10 mouse cellular contexts compared by ENCODE assay signal in the genomic region with DNA sequence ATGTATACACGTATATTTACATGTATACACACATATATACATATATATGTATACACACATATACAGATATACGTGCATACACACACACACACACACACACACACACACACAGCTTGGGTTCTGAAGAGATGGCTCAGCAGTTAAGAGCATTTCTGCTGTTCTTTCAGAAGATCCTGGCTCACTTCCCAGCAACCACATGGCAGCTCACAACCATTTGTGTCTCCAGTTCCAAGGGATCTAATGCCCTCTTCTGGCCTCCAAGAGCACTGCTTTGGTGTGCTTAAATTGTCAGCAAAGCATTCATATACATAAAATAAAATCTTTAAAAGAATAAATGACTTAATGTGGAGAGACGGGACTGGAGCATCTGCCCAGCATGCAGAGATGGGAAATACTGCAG. TPM values are rescaled to one million over a fixed set of nuclear protein-coding genes. Genes with fewer than 3 reads are reported as not detected.
DNase-seq lines count a peak whose midpoint lies in the region; ATAC-seq and TF ChIP-seq lines count a peak whose summit lies in the region.
"Had no signal": no experiment of that assay in that cellular context is flagged by ENCODE, and none has a peak within 500 bp of the region (broad histone marks: within the 10 kb centered on the region; RNA-seq: fewer than 3 reads in every experiment).

No protein-coding gene starts in this region.

- no peak overlapping the region for H3K4me3 ChIP-seq in hindbrain, postnatal 0 days (ENCODE audit: low read length)
- no peak overlapping the region for H3K4me3 ChIP-seq in hindbrain, embryonic 11.5 days (ENCODE audit: low read depth, low read length)
- no peak overlapping the region for H3K4me3 ChIP-seq in intestine, postnatal 0 days (ENCODE audit: low read depth, low read length)
- H3K4me3 ChIP-seq in lung, adult 2 months (replicated peaks; ENCODE audit: extremely low read depth, low read depth, low read length): no peak overlapping the region
- H3K4me3 ChIP-seq in midbrain, embryonic 16.5 days (ENCODE audit: low read depth, low read length): no peak overlapping the region
- H3K4me3 ChIP-seq: embryonic facial prominence, embryonic 12.5 days; limb, embryonic 15.5 days had no signal

- no peaks in the 10 kb centered on the region for H3K27me3 ChIP-seq in hindbrain, postnatal 0 days (ENCODE audit: insufficient read depth, low read length)
- H3K27me3 ChIP-seq in hindbrain, embryonic 11.5 days (ENCODE audit: control insufficient read depth, insufficient read depth, low read length): no peaks in the 10 kb centered on the region
- no peaks in the 10 kb centered on the region for H3K27me3 ChIP-seq in intestine, postnatal 0 days (replicated peaks; ENCODE audit: control insufficient read depth, insufficient read depth, low read length)
- H3K27me3 ChIP-seq in splenic B cell, adult 2 months (ENCODE audit: control insufficient read depth, insufficient read depth, low read length, poor library complexity, severe bottlenecking): no peaks in the 10 kb centered on the region
- H3K27me3 ChIP-seq in midbrain, embryonic 16.5 days (ENCODE audit: control insufficient read depth, insufficient read depth, low read depth, low read length): no peaks in the 10 kb centered on the region
- H3K27me3 ChIP-seq: embryonic facial prominence, embryonic 12.5 days; limb, embryonic 15.5 days had no signal

- 68% methylated on average over 3 of the region's 3 CpGs for WGBS in hindbrain, postnatal 0 days
- WGBS in hindbrain, embryonic 11.5 days: 78% methylated on average over 3 of the region's 3 CpGs
- WGBS in intestine, postnatal 0 days: 65% methylated on average over 3 of the region's 3 CpGs
- WGBS in lung, adult 2 months: 62% methylated on average over 3 of the region's 3 CpGs
- 82% methylated on average over 3 of the region's 3 CpGs for WGBS in midbrain, embryonic 16.5 days

- no peak overlapping the region for H3K9ac ChIP-seq in hindbrain, postnatal 0 days (replicated peaks; ENCODE audit: low read length)
- H3K9ac ChIP-seq in hindbrain, embryonic 11.5 days (ENCODE audit: low read depth, low read length): no peak overlapping the region
- H3K9ac ChIP-seq in intestine, postnatal 0 days (ENCODE audit: low read depth, low read length): no peak overlapping the region
- H3K9ac ChIP-seq in midbrain, embryonic 16.5 days (ENCODE audit: low read depth, low read length): no peak overlapping the region
- H3K9ac ChIP-seq: embryonic facial prominence, embryonic 12.5 days; limb, embryonic 15.5 days had no signal

- peak; percentile 58; the same call in 1 of the 2 replicates for ATAC-seq in hindbrain, postnatal 0 days
- ATAC-seq in hindbrain, embryonic 11.5 days (ENCODE audit: low FRiP score): no peak
- ATAC-seq in intestine, postnatal 0 days: no peak
- ATAC-seq in midbrain, embryonic 16.5 days: no peak

- no peak overlapping the region for H3K4me2 ChIP-seq in hindbrain, postnatal 0 days (ENCODE audit: low read depth, low read length)
- H3K4me2 ChIP-seq in hindbrain, embryonic 11.5 days (replicated peaks; ENCODE audit: low read depth, low read length): no peak overlapping the region
- H3K4me2 ChIP-seq in intestine, postnatal 0 days (replicated peaks; ENCODE audit: low read depth): no peak overlapping the region
- no peak overlapping the region for H3K4me2 ChIP-seq in midbrain, embryonic 16.5 days (ENCODE audit: low read length)
- H3K4me2 ChIP-seq: embryonic facial prominence, embryonic 12.5 days; limb, embryonic 15.5 days had no signal

- H3K9me3 ChIP-seq in hindbrain, postnatal 0 days (ENCODE audit: low read length): no peaks in the 10 kb centered on the region
- no peaks in the 10 kb centered on the region for H3K9me3 ChIP-seq in hindbrain, embryonic 11.5 days (ENCODE audit: control insufficient read depth, low read length)
- no peaks in the 10 kb centered on the region for H3K9me3 ChIP-seq in intestine, postnatal 0 days (ENCODE audit: control insufficient read depth)
- H3K9me3 ChIP-seq in midbrain, embryonic 16.5 days (replicated peaks; ENCODE audit: control insufficient read depth, low read length, poor library complexity, severe bottlenecking): no peaks in the 10 kb centered on the region
- H3K9me3 ChIP-seq: embryonic facial prominence, embryonic 12.5 days; limb, embryonic 15.5 days had no signal

- peak; percentile 91 for DNase-seq in hindbrain, postnatal 0 days (ENCODE audit: low spot score)
- no peak for DNase-seq in hindbrain, embryonic 11.5 days (ENCODE audit: low spot score)
- peak; percentile 69 for DNase-seq in Muller cell, postnatal 12 days (ENCODE audit: inconsistent ontology term)
- DNase-seq in cerebellum, postnatal 36 days: peak; percentile 57 to 61
- DNase-seq in lung, adult 2 months: peak; percentile 28
- DNase-seq in splenic B cell, adult 2 months (ENCODE audit: low read depth, low spot score): peak; percentile 10

- peak; percentile 62 for TF ChIP-seq CTCF in hindbrain, postnatal 0 days (IDR thresholded peaks at IDR 0.05; ENCODE audit: low read depth)
- peak; percentile 72 for TF ChIP-seq CTCF in intestine, postnatal 0 days (IDR thresholded peaks at IDR 0.05; ENCODE audit: low read depth)
- TF ChIP-seq CTCF in lung, adult 2 months (IDR thresholded peaks at IDR 0.05; ENCODE audit: insufficient read depth, low read length): peak; percentile 36; the same call in 1 of the 2 replicates

- no peak overlapping the region for H3K27ac ChIP-seq in hindbrain, postnatal 0 days
- no peak overlapping the region for H3K27ac ChIP-seq in hindbrain, embryonic 11.5 days (ENCODE audit: low read depth, low read length)
- H3K27ac ChIP-seq in intestine, postnatal 0 days (ENCODE audit: low read depth, low read length): no peak overlapping the region
- no peak overlapping the region for H3K27ac ChIP-seq in midbrain, embryonic 16.5 days (ENCODE audit: low read length)
- H3K27ac ChIP-seq: embryonic facial prominence, embryonic 12.5 days; limb, embryonic 15.5 days had no signal

- H3K4me1 ChIP-seq in hindbrain, postnatal 0 days (ENCODE audit: insufficient read depth, low read length): no peaks in the 10 kb centered on the region
- no peaks in the 10 kb centered on the region for H3K4me1 ChIP-seq in hindbrain, embryonic 11.5 days (replicated peaks; ENCODE audit: control insufficient read depth, insufficient read depth, low read length)
- H3K4me1 ChIP-seq in intestine, postnatal 0 days (replicated peaks; ENCODE audit: control insufficient read depth, insufficient read depth, low read length): no peaks in the 10 kb centered on the region
- no peaks in the 10 kb centered on the region for H3K4me1 ChIP-seq in lung, adult 2 months (ENCODE audit: control insufficient read depth, insufficient read depth, low read length)
- H3K4me1 ChIP-seq in midbrain, embryonic 16.5 days (ENCODE audit: control insufficient read depth, insufficient read depth, low read length): no peaks in the 10 kb centered on the region
- H3K4me1 ChIP-seq: embryonic facial prominence, embryonic 12.5 days; limb, embryonic 15.5 days had no signal

- TF ChIP-seq POLR2A in lung, adult 2 months (IDR thresholded peaks at IDR 0.05; ENCODE audit: borderline replicate concordance, extremely low read depth, low read depth, low read length): no peak

- H3K36me3 ChIP-seq in hindbrain, postnatal 0 days (ENCODE audit: insufficient read depth, low read length): no peaks in the 10 kb centered on the region
- H3K36me3 ChIP-seq in hindbrain, embryonic 11.5 days (ENCODE audit: control insufficient read depth, insufficient read depth, low read length): no peaks in the 10 kb centered on the region
- no peaks in the 10 kb centered on the region for H3K36me3 ChIP-seq in intestine, postnatal 0 days (ENCODE audit: control insufficient read depth, insufficient read depth)
- no peaks in the 10 kb centered on the region for H3K36me3 ChIP-seq in splenic B cell, adult 2 months (ENCODE audit: control insufficient read depth, insufficient read depth, low read length, poor library complexity, severe bottlenecking)
- no peaks in the 10 kb centered on the region for H3K36me3 ChIP-seq in midbrain, embryonic 16.5 days (ENCODE audit: control insufficient read depth, insufficient read depth, low read length)
- H3K36me3 ChIP-seq: embryonic facial prominence, embryonic 12.5 days; limb, embryonic 15.5 days had no signal

RNA-seq across cellular contexts. Expression of a gene that starts 0.8 kb away (rescaled TPM):
- 0.10 and 0.47 TPM in 2 replicates for total RNA-seq in hindbrain, postnatal 0 days (2014; rRNA removed)
- 2.1 TPM in 2 replicates for polyA plus RNA-seq in hindbrain, postnatal 0 days (2015; fragmentation: Nextera tagmentation; extraction: Ambion mirVana)
- polyA plus RNA-seq in hindbrain, embryonic 11.5 days (2014; fragmentation: Nextera tagmentation; extraction: Ambion mirVana): 2.2 and 2.6 TPM in 2 replicates
- polyA plus RNA-seq in intestine, postnatal 0 days (2015; fragmentation: Nextera tagmentation; extraction: Ambion mirVana): 2.0 and 2.3 TPM in 2 replicates
- 0.49 and 0.84 TPM in 2 replicates for polyA plus RNA-seq in lung, adult 2 months (2012; rRNA removed)
- polyA plus RNA-seq in midbrain, embryonic 16.5 days (2015; fragmentation: Nextera tagmentation; extraction: Ambion mirVana): 1.9 and 2.0 TPM in 2 replicates
